Mouse (Mus musculus): Measurements from ENCODE around the gene Fam155a. TPM values are rescaled to one million over a fixed set of nuclear protein-coding genes. Genes with fewer than 3 reads are reported as not detected.
"Not testable (repeated sequence)": the region's sequence is repeated elsewhere in the genome, so short reads cannot be mapped to it uniquely, and the experiment has no call there.

The Fam155a gene
- polyA plus RNA-seq, 1 experiment from 2014 or later, result 1.2 TPM

DNA sequence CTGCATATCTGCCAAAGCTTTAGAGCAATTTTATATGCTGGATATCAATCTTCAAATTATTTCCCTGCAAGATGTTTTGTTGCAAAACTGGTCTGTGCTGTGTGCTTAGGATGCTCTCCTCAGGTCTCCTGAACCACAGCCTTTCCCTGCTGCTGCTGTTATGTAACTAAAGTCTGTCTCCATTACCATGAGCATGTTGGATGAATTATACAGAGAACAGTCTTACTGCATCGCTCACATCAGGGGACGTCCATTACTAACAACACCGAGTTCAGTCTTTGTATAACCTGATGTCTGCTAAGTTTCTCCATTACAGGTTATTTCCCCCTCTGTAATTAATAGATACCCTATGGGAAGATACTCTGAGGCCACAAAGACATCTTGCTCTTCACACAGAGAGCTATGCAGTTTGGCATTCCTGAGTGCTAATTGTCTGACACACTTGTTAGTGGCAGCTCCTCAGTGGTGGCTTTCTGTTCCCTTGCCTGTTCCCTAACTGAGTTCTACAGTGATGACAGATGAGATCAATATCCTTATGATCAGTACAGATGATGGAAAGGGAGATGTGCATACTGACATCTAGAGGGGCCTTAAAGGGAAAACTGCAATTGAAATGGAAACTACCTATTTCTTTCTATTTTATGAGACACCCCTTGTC lies 372.2 kb downstream of the Fam155a start:
- H3K4me1 ChIP-seq, result no peaks in the 10 kb centered on the region
- 36% methylated on average over 3 of the region's 3 CpGs for WGBS
- H3K27ac ChIP-seq (replicated peaks), result no peak overlapping the region
- no peak overlapping the region for H3K4me3 ChIP-seq (replicated peaks)
- no peak overlapping the region for H3K4me2 ChIP-seq (replicated peaks)
- H3K9me3 ChIP-seq (replicated peaks), result no peaks in the 10 kb centered on the region
- no peak for ATAC-seq (ENCODE audit: insufficient number of reproducible peaks, low FRiP score, low TSS enrichment, low read depth)
- no peaks in the 10 kb centered on the region for H3K27me3 ChIP-seq
- H3K9ac ChIP-seq, result no peak overlapping the region
- no peaks in the 10 kb centered on the region for H3K36me3 ChIP-seq

DNA sequence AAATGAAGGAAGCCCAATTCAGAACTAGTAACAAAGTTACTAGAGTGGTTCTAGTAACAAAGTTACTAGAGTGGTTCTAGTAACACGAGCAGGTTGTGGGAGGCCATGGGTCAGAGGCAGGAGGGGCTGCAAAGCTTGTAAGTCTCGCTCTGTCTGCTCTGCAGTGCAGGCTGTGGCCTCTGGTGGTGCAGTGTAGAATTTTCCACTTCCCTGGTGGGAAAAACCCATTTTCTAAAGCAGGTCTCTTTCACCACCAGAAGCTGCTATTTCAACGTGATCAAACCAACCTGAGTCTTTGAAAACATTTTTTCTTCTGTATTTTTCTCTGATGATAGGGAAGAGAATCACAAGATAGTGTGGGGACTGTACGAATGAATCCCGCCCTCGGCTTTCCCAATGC lies 372.9 kb downstream of the Fam155a start:
- H3K27me3 ChIP-seq, result no peaks in the 10 kb centered on the region
- no peak overlapping the region for H3K4me3 ChIP-seq (replicated peaks)
- no peaks in the 10 kb centered on the region for H3K4me1 ChIP-seq
- H3K4me2 ChIP-seq (replicated peaks), result no peak overlapping the region
- no peak for ATAC-seq (ENCODE audit: insufficient number of reproducible peaks, low FRiP score, low TSS enrichment, low read depth)
- WGBS, result 49% methylated on average over 6 of the region's 6 CpGs
- H3K9ac ChIP-seq, result no peak overlapping the region
- no peaks in the 10 kb centered on the region for H3K9me3 ChIP-seq (replicated peaks)
- H3K27ac ChIP-seq (replicated peaks), result no peak overlapping the region
- H3K36me3 ChIP-seq, result no peaks in the 10 kb centered on the region

DNA sequence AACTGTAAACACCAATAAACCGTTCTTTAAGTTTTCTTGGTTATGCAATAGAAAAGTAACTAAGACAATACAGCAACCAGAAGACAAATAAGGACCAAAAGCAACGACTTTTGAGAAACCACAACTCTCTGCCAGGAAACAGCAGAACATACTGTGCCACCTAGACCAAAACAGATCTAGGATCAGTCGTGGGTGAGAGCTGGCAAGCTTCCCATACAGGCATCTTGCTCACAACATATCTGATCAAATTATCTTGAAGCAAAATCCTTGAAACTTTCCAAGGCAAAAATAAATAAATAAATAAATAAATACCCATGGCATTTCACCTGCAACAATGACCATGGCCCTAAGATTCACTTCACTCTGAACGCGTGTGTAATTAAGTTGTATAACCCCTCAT lies 376.3 kb downstream of the Fam155a start:
- H3K4me2 ChIP-seq (replicated peaks), result no peak overlapping the region
- ATAC-seq (ENCODE audit: insufficient number of reproducible peaks, low FRiP score, low TSS enrichment, low read depth), result no peak
- H3K4me3 ChIP-seq (replicated peaks), result no peak overlapping the region
- no peak overlapping the region for H3K9ac ChIP-seq
- H3K4me1 ChIP-seq, result no peaks in the 10 kb centered on the region
- WGBS, result 83% methylated on average over 5 of the region's 5 CpGs
- no peaks in the 10 kb centered on the region for H3K27me3 ChIP-seq
- no peaks in the 10 kb centered on the region for H3K36me3 ChIP-seq
- H3K9me3 ChIP-seq (replicated peaks), result no peaks in the 10 kb centered on the region
- no peak overlapping the region for H3K27ac ChIP-seq (replicated peaks)

DNA sequence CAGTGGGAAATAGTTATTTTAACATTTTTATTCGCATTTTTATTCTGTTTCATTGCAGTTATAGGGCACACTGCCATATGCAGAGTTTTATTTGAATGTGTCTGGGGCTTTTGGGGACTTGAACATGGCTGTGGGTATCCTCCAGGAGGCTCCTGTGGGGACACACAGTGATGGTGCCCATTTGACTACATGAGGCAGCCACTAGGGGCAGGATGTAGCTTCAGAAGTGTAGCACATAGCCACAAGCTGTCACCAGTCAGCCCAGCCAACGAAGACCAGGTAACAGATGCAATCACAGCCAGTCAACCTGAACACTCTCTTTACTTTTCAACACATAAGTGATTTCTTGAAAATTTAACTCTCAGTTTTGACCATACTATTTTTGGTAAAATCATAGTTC lies 377.7 kb downstream of the Fam155a start:
- no peak overlapping the region for H3K9ac ChIP-seq
- ATAC-seq (ENCODE audit: insufficient number of reproducible peaks, low FRiP score, low TSS enrichment, low read depth), result no peak
- no peaks in the 10 kb centered on the region for H3K36me3 ChIP-seq
- H3K4me2 ChIP-seq (replicated peaks), result no peak overlapping the region
- WGBS, result 45% methylated on average over 2 of the region's 2 CpGs
- no peak overlapping the region for H3K27ac ChIP-seq (replicated peaks)
- H3K4me3 ChIP-seq (replicated peaks), result no peak overlapping the region
- H3K27me3 ChIP-seq, result no peaks in the 10 kb centered on the region
- H3K9me3 ChIP-seq (replicated peaks), result no peaks in the 10 kb centered on the region
- H3K4me1 ChIP-seq, result no peaks in the 10 kb centered on the region

DNA sequence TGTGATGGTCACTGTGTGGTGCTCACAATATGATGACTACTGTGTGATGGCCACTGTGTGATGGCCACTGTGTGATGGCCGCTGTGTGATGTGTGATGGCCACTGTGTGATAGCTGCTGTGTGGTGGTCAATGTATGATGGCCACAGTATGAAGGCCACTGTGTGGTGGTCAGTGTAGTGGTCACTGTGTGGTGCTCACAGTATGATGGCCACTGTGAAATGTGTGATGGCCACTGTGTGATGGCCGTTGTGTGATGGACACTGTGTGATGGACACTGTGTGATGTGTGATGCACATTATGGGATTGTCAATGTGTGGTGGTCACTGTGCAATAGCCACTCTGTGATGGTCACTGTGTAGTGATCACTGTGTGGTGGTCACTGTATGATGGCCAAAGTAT lies 380.7 kb downstream of the Fam155a start:
- H3K27ac ChIP-seq (replicated peaks); H3K4me1 ChIP-seq; H3K9ac ChIP-seq; ATAC-seq (ENCODE audit: insufficient number of reproducible peaks, low FRiP score, low TSS enrichment, low read depth); H3K4me3 ChIP-seq (replicated peaks); H3K27me3 ChIP-seq; H3K4me2 ChIP-seq (replicated peaks); H3K9me3 ChIP-seq (replicated peaks); H3K36me3 ChIP-seq: not testable (repeated sequence)
- WGBS, result 86% methylated on average over 2 of the region's 2 CpGs

DNA sequence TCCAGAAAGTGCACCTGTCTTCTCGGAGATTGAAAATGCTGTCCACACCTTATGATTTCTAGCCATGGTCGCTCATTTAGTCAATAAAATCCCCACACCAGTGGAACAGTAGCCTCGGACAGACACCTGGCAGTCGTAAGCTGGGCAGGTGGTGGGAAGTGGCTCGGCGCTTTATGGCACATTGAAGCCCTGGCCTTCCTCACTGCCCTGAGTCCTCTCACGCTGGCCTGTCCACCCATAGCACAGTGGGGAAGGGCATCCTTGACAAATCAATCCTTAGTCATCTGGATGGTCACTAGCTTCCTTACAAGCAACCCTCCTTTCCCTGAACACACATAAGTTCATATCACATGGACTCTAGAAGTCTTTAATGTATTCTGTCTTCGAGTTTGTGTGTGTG lies 401.8 kb downstream of the Fam155a start:
- Histone ChIP-seq H3K4me1 (no peaks in the 10 kb centered on the region), H3K27ac (replicated peaks) (no peak overlapping the region), H3K27me3 (no peaks in the 10 kb centered on the region), H3K4me3 (replicated peaks) (no peak overlapping the region), H3K9me3 (replicated peaks) (no peaks in the 10 kb centered on the region), H3K36me3 (no peaks in the 10 kb centered on the region), H3K9ac (no peak overlapping the region), H3K4me2 (replicated peaks) (no peak overlapping the region)
- 87% methylated on average over 8 of the region's 8 CpGs for WGBS
- no peak for ATAC-seq (ENCODE audit: insufficient number of reproducible peaks, low FRiP score, low TSS enrichment, low read depth)

DNA sequence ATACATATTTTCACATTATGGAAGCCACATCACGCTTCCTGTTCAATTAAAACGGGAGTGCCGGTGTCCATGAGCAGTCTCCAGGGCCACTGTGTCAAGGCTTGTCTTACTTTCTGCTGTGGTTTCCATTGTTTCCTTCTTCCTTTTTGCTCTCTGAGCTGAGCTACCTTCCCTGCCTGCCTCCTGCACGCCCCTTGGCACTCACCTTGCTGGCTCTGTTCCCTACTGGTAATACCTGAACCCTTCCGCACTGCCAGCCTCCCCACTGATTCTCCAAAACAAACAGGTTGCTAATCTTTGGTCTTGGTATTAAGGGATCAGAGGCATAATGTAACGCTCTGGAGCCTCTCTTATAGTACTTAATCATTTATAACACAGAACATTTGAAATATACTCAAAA lies 403.2 kb downstream of the Fam155a start:
- no peak overlapping the region for H3K9ac ChIP-seq
- WGBS, result 60% methylated on average over 6 of the region's 6 CpGs
- no peaks in the 10 kb centered on the region for H3K36me3 ChIP-seq
- H3K4me1 ChIP-seq, result no peaks in the 10 kb centered on the region
- no peak overlapping the region for H3K27ac ChIP-seq (replicated peaks)
- H3K4me3 ChIP-seq (replicated peaks), result no peak overlapping the region
- ATAC-seq (ENCODE audit: insufficient number of reproducible peaks, low FRiP score, low TSS enrichment, low read depth), result no peak
- no peaks in the 10 kb centered on the region for H3K27me3 ChIP-seq
- no peak overlapping the region for H3K4me2 ChIP-seq (replicated peaks)
- H3K9me3 ChIP-seq (replicated peaks), result no peaks in the 10 kb centered on the region

DNA sequence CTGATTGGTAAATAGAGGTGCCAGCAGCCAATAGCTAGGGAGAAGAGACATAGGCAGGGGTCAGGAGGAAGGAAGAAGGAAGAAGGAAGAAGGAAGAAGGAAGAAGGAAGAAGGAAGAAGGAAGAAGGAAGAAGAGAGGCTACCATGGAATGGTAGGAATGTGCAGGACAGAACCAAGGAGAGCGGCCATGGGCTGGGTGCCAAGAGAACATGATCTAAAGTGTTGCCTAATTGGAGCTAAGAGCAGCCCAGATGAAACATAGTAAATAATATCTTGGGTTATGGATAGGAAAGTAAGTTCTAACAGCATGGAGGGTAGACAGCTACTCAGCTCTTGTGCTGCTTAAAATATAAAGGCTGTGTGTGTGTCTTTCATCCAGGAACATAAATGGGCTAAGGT lies 405.6 kb downstream of the Fam155a start:
- Histone ChIP-seq H3K27ac (replicated peaks) (no peak overlapping the region), H3K4me1 (no peaks in the 10 kb centered on the region), H3K36me3 (no peaks in the 10 kb centered on the region), H3K4me3 (replicated peaks) (no peak overlapping the region), H3K9ac (no peak overlapping the region), H3K4me2 (replicated peaks) (no peak overlapping the region), H3K27me3 (no peaks in the 10 kb centered on the region), H3K9me3 (replicated peaks) (no peaks in the 10 kb centered on the region)
- WGBS, result 63% methylated on average over 1 of the region's 1 CpGs
- no peak for ATAC-seq (ENCODE audit: insufficient number of reproducible peaks, low FRiP score, low TSS enrichment, low read depth)

DNA sequence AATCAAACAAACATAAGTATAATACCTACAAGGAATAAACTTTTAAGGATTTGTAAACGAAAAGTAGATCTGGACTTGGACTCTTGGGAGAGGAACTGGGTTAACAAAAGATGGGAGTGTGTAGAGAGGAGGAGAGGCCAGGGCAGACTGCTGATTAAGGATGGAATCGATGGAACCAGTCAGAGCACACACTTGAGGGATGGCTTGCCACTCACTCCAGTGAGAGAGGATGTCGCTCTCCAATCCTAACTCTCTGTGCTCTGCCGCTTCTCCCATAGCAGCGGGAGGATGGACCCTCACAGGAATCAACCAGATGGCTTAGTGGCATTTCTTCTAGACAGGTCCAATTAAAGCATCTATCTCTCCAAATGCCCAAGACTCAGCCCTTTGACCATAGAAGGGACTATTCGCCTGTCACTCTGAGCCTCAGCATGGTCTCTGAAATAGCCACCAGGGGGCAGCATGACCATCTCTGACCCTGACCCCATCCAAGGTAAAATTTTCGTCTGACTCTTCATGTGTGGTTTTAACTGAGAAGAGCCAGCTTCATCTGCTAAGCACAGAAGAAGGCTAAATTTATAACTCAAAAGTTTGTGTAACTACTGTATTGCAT lies 422.3 kb downstream of the Fam155a start:
- Histone ChIP-seq H3K4me3 (replicated peaks) (no peak overlapping the region), H3K27me3 (no peaks in the 10 kb centered on the region), H3K9me3 (replicated peaks) (no peaks in the 10 kb centered on the region), H3K36me3 (no peaks in the 10 kb centered on the region), H3K27ac (replicated peaks) (no peak overlapping the region), H3K4me1 (no peaks in the 10 kb centered on the region), H3K9ac (no peak overlapping the region), H3K4me2 (replicated peaks) (no peak overlapping the region)
- WGBS, result 42% methylated on average over 7 of the region's 7 CpGs
- ATAC-seq (ENCODE audit: insufficient number of reproducible peaks, low FRiP score, low TSS enrichment, low read depth), result no peak

DNA sequence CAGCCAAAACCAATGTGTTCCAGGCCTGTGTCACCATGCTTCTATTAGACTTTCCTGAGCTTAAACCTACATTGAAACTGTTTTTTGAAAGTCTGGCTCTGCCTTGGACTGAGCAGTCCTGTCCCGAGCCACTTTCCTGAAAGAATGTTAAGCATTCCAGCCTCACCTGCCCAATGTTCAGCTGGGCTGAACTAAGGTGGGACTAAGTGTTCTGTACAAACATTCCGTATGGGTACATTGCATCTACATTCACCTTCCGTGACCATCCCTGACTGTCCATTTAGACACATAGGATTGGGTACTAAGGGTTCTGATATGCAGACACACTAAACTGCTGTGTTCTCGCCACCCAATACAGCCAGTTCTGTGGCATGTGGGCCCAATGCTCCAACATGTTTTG lies 423.8 kb downstream of the Fam155a start:
- Histone ChIP-seq H3K27me3 (no peaks in the 10 kb centered on the region), H3K4me3 (replicated peaks) (no peak overlapping the region), H3K9me3 (replicated peaks) (no peaks in the 10 kb centered on the region), H3K4me2 (replicated peaks) (no peak overlapping the region), H3K4me1 (no peaks in the 10 kb centered on the region), H3K27ac (replicated peaks) (no peak overlapping the region), H3K36me3 (no peaks in the 10 kb centered on the region), H3K9ac (no peak overlapping the region)
- 69% methylated on average over 4 of the region's 4 CpGs for WGBS
- ATAC-seq (ENCODE audit: insufficient number of reproducible peaks, low FRiP score, low TSS enrichment, low read depth), result no peak

DNA sequence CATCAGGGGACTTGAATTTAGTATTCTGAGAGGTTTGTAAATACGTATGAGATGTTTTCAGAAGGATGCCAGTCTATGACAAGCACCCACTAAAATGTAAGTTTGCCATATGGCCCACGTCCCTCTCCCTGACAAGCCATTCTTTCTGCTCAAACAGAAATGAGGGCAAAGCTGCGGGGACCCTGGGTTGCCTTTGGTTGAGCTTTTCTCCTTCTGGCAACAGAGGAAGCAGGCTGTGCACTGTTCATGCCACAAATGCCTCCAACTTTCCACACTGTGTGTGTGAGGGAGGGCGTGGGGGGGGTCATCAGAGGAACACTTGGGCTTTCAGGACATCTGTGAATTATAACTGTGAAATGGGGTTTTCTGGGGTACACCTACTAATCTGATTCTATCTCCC lies 426.8 kb downstream of the Fam155a start:
- ATAC-seq (ENCODE audit: insufficient number of reproducible peaks, low FRiP score, low TSS enrichment, low read depth), result no peak
- WGBS, result 73% methylated on average over 4 of the region's 4 CpGs

DNA sequence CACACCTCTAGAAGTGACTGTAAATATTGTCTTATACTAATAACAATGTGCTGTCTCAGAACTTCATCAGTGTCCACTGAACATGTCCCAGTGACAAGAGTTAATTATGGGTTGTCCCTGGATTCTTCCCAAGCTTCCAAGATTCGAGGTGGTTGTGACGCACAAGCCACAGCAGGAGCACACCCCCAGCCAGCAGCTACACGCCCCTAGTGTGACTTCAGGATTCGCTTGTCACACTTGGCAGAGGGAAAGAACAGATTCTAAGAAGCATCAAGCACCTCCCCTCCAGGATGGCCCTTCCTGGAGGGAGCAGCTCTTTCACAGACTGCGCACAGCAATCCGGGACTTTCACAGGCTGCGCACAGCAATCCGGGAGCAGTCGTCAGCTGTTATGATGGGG lies 428.0 kb downstream of the Fam155a start:
- H3K9me3 ChIP-seq (replicated peaks), result no peaks in the 10 kb centered on the region
- no peak overlapping the region for H3K4me3 ChIP-seq (replicated peaks)
- no peaks in the 10 kb centered on the region for H3K27me3 ChIP-seq
- 81% methylated on average over 9 of the region's 9 CpGs for WGBS
- no peaks in the 10 kb centered on the region for H3K4me1 ChIP-seq
- ATAC-seq (ENCODE audit: insufficient number of reproducible peaks, low FRiP score, low TSS enrichment, low read depth), result no peak
- H3K27ac ChIP-seq (replicated peaks), result no peak overlapping the region
- H3K4me2 ChIP-seq (replicated peaks), result no peak overlapping the region
- no peaks in the 10 kb centered on the region for H3K36me3 ChIP-seq
- no peak overlapping the region for H3K9ac ChIP-seq

More for the DNA sequence above, 426.8 kb downstream of the Fam155a start:
- Histone ChIP-seq H3K27me3 (no peaks in the 10 kb centered on the region), H3K36me3 (no peaks in the 10 kb centered on the region), H3K9me3 (replicated peaks) (no peaks in the 10 kb centered on the region), H3K4me2 (replicated peaks) (no peak overlapping the region), H3K4me3 (replicated peaks) (no peak overlapping the region), H3K27ac (replicated peaks) (no peak overlapping the region), H3K4me1 (no peaks in the 10 kb centered on the region), H3K9ac (no peak overlapping the region)

All from embryonic facial prominence, embryonic 15.5 days (tissue).